Mouse (Mus musculus): Measurements from ENCODE around the gene Erlec1. TPM values are rescaled to one million over a fixed set of nuclear protein-coding genes. Genes with fewer than 3 reads are reported as not detected.

The Erlec1 gene
- total RNA-seq, 2 experiments from 2014 or later: 33.9 to 39.1 TPM

DNA sequence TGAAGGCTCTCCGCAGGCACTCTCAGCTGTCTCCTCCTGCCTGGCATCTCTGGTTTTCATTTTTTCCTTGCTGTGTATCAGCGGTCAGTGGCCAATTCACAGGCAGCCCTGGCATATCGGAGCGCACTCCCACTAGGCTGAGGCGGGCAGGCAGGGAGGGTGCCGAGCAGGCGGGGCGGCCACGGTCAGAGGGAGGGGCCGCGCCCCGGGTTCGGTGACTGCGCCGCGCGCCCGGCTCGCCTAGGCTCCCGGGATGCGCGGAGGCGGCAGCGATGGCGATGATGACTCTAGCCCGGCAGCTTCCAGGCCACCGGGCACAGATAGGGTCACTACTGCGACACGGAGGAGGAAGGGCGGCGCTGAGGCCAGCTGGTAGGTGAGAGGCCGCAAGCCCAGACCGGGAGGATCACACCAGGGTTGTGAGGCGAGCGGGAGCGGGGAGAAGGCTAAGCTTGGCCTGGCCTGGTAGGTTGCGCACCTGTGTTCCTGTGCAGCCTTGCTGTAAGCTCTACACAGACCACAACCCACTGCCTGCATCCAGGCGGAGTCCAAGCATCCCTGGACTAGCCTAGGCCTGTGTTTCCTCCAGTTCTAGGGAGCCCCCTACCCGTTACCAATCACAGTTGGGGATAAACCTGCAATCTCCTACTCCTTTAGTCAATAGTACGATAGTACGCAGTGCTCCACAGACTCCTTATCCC lies 68.8 kb downstream of the Erlec1 start, which contains the start of the genes Gpr75 and Asb3:
TSS of gene Gpr75 (plus strand) at position 188 of the 701 bp plus-strand sequence.
TSS of gene Asb3 (plus strand) at position 246 of the 701 bp plus-strand sequence.
- DNase-seq (ENCODE audit: low spot score): peak; percentile 9
- intact Hi-C loops (cut with DNase I): no loop called here

Other genes with a start within 250 kb of the Erlec1 start
- gene Psme4, start 182.6 kb downstream of the Erlec1 start, total RNA-seq (2021): 100 to 1,000 TPM; 218 to 222 TPM
- gene Gpr75, start 69.0 kb downstream of the Erlec1 start, total RNA-seq (2021): under 1 TPM; 0.11 to 0.21 TPM
- gene Asb3, start 68.9 kb downstream of the Erlec1 start, total RNA-seq (2021): 1 to 10 TPM; 6.9 to 7.8 TPM
- gene Chac2, start 32.0 kb upstream of the Erlec1 start, total RNA-seq (2021): 10 to 100 TPM; 24.8 to 25.3 TPM
- gene Gm17332, start 228.1 kb upstream of the Erlec1 start, total RNA-seq (2021): not detected

All from heart, postnatal 25 days (tissue).